Mouse (Mus musculus): ENCODE measurements around the gene Serpina9. TPM values are rescaled to one million over a fixed set of nuclear protein-coding genes. Genes with fewer than 3 reads are reported as not detected.

The Serpina9 gene
- total and polyA plus RNA-seq, 2 experiments: 0.18 to 1.3 TPM

- H3K27ac ChIP-seq (replicated peaks; ENCODE audit: insufficient read depth, low read depth, low read length): no peak overlapping the region
- no peak overlapping the region for H3K4me3 ChIP-seq (ENCODE audit: insufficient read depth, low read depth, low read length)
- H3K9ac ChIP-seq (ENCODE audit: low read depth, low read length): no peak overlapping the region
- H3K4me1 ChIP-seq (ENCODE audit: control insufficient read depth, insufficient read depth, low read length): no peaks in the 10 kb centered on the region
- TF ChIP-seq CTCF (IDR thresholded peaks at IDR 0.05; ENCODE audit: low read depth, low read length): no peak
- WGBS: 83% methylated on average over 1 of the region's 1 CpGs
- no peaks in the 10 kb centered on the region for H3K36me3 ChIP-seq (ENCODE audit: control insufficient read depth, insufficient read depth, low read length)
- no peak for DNase-seq (ENCODE audit: extremely low read depth, low read depth, low spot score)
- no peaks in the 10 kb centered on the region for H3K79me2 ChIP-seq (ENCODE audit: control insufficient read depth, insufficient read depth, low read length)
- no peaks in the 10 kb centered on the region for H3K27me3 ChIP-seq (ENCODE audit: control insufficient read depth, insufficient read depth, low read length)
These were observed 40.4 kb upstream of the Serpina9 start for GRCm38 (mm10) chr12:104053995-104054394.

- H3K9ac ChIP-seq (ENCODE audit: low read depth, low read length): no peak overlapping the region
- peak; percentile 60 for DNase-seq (ENCODE audit: extremely low read depth, low read depth, low spot score)
- H3K27ac ChIP-seq (replicated peaks; ENCODE audit: insufficient read depth, low read depth, low read length): peak overlapping the region; percentile 28; the same call in 1 of the 2 replicates
- H3K36me3 ChIP-seq (ENCODE audit: control insufficient read depth, insufficient read depth, low read length): no peaks in the 10 kb centered on the region
- 65% methylated on average over 8 of the region's 8 CpGs for WGBS
- no peaks in the 10 kb centered on the region for H3K79me2 ChIP-seq (ENCODE audit: control insufficient read depth, insufficient read depth, low read length)
- H3K27me3 ChIP-seq (ENCODE audit: control insufficient read depth, insufficient read depth, low read length): no peaks in the 10 kb centered on the region
- no peak for TF ChIP-seq CTCF (IDR thresholded peaks at IDR 0.05; ENCODE audit: low read depth, low read length)
- TF ChIP-seq POLR2A (IDR thresholded peaks at IDR 0.05; ENCODE audit: extremely low read depth, insufficient read depth, low read length): no peak
- peaks cover 19% of the 10 kb centered on the region for H3K4me1 ChIP-seq (ENCODE audit: control insufficient read depth, insufficient read depth, low read length)
- no peak overlapping the region for H3K4me3 ChIP-seq (ENCODE audit: insufficient read depth, low read depth, low read length)
These were observed 32.2 kb upstream of the Serpina9 start for GRCm38 (mm10) chr12:104045713-104046112.

- no peak within 1 kb of the TSS for H3K4me3 ChIP-seq (ENCODE audit: insufficient read depth, low read depth, low read length)
- H3K27ac ChIP-seq (replicated peaks; ENCODE audit: insufficient read depth, low read depth, low read length): peak within 1 kb of the TSS; percentile 70
- WGBS: 86% methylated on average over 7 of the region's 7 CpGs
- no peak within 1 kb of the TSS for H3K9ac ChIP-seq (ENCODE audit: low read depth, low read length)
- no peak for DNase-seq (ENCODE audit: extremely low read depth, low read depth, low spot score)
- H3K79me2 ChIP-seq (ENCODE audit: control insufficient read depth, insufficient read depth, low read length): no peaks in the 10 kb centered on the region
- H3K27me3 ChIP-seq (ENCODE audit: control insufficient read depth, insufficient read depth, low read length): no peaks in the 10 kb centered on the region
- H3K36me3 ChIP-seq (ENCODE audit: control insufficient read depth, insufficient read depth, low read length): no peaks in the 10 kb centered on the region
- H3K4me1 ChIP-seq (ENCODE audit: control insufficient read depth, insufficient read depth, low read length): peaks cover 22% of the 10 kb centered on the region
- TF ChIP-seq CTCF (IDR thresholded peaks at IDR 0.05; ENCODE audit: low read depth, low read length): no peak
- TF ChIP-seq POLR2A (IDR thresholded peaks at IDR 0.05; ENCODE audit: extremely low read depth, insufficient read depth, low read length): no peak
These were observed 30.8 kb upstream of the Serpina9 start, which contains the start of gene Serpina12 for GRCm38 (mm10) chr12:104044343-104044742. Gene Serpina12 (minus strand): TSS chr12:104044443.

- Histone ChIP-seq H3K27me3 (ENCODE audit: control insufficient read depth, insufficient read depth, low read length) (no peaks in the 10 kb centered on the region), H3K9ac (ENCODE audit: low read depth, low read length) (no peak overlapping the region), H3K4me3 (ENCODE audit: insufficient read depth, low read depth, low read length) (no peak overlapping the region), H3K4me1 (ENCODE audit: control insufficient read depth, insufficient read depth, low read length) (peaks cover 22% of the 10 kb centered on the region), H3K79me2 (ENCODE audit: control insufficient read depth, insufficient read depth, low read length) (no peaks in the 10 kb centered on the region), H3K36me3 (ENCODE audit: control insufficient read depth, insufficient read depth, low read length) (no peaks in the 10 kb centered on the region), H3K27ac (replicated peaks; ENCODE audit: insufficient read depth, low read depth, low read length) (peak overlapping the region; percentile 89)
- 42% methylated on average over 2 of the region's 2 CpGs for WGBS
- TF ChIP-seq CTCF (IDR thresholded peaks at IDR 0.05; ENCODE audit: low read depth, low read length): no peak
- TF ChIP-seq POLR2A (IDR thresholded peaks at IDR 0.05; ENCODE audit: extremely low read depth, insufficient read depth, low read length): no peak
- peak; percentile 95 for DNase-seq (ENCODE audit: extremely low read depth, low read depth, low spot score)
These were observed 29.2 kb upstream of the Serpina9 start for GRCm38 (mm10) chr12:104042753-104043152.

- TF ChIP-seq CTCF (IDR thresholded peaks at IDR 0.05; ENCODE audit: low read depth, low read length) (no peak), POLR2A (IDR thresholded peaks at IDR 0.05; ENCODE audit: extremely low read depth, insufficient read depth, low read length) (no peak)
- H3K27ac ChIP-seq (replicated peaks; ENCODE audit: insufficient read depth, low read depth, low read length): peak overlapping the region; percentile 93
- peak; percentile 99 for DNase-seq (ENCODE audit: extremely low read depth, low read depth, low spot score)
These were observed 27.8 kb upstream of the Serpina9 start for GRCm38 (mm10) chr12:104041401-104041800.

GRCm38 (mm10) chr12:104038181-104038580, 24.6 kb upstream of the Serpina9 start:
- Histone ChIP-seq H3K9ac (ENCODE audit: low read depth, low read length) (no peak overlapping the region), H3K4me3 (ENCODE audit: insufficient read depth, low read depth, low read length) (no peak overlapping the region), H3K36me3 (ENCODE audit: control insufficient read depth, insufficient read depth, low read length) (no peaks in the 10 kb centered on the region), H3K4me1 (ENCODE audit: control insufficient read depth, insufficient read depth, low read length) (peaks cover 28% of the 10 kb centered on the region), H3K27ac (replicated peaks; ENCODE audit: insufficient read depth, low read depth, low read length) (no peak overlapping the region), H3K27me3 (ENCODE audit: control insufficient read depth, insufficient read depth, low read length) (no peaks in the 10 kb centered on the region), H3K79me2 (ENCODE audit: control insufficient read depth, insufficient read depth, low read length) (peaks cover 5% of the 10 kb centered on the region; the same call in 1 of the 2 replicates)
- no peak for DNase-seq (ENCODE audit: extremely low read depth, low read depth, low spot score)
- WGBS: 98% methylated on average over 7 of the region's 7 CpGs
- TF ChIP-seq CTCF (IDR thresholded peaks at IDR 0.05; ENCODE audit: low read depth, low read length): no peak
- no peak for TF ChIP-seq POLR2A (IDR thresholded peaks at IDR 0.05; ENCODE audit: extremely low read depth, insufficient read depth, low read length)

More at GRCm38 (mm10) chr12:104041401-104041800, 27.8 kb upstream of the Serpina9 start:
- H3K36me3 ChIP-seq (ENCODE audit: control insufficient read depth, insufficient read depth, low read length): no peaks in the 10 kb centered on the region
- H3K9ac ChIP-seq (ENCODE audit: low read depth, low read length): peak overlapping the region; percentile 64
- WGBS: 22% methylated on average over 6 of the region's 6 CpGs
- no peak overlapping the region for H3K4me3 ChIP-seq (ENCODE audit: insufficient read depth, low read depth, low read length)
- no peaks in the 10 kb centered on the region for H3K27me3 ChIP-seq (ENCODE audit: control insufficient read depth, insufficient read depth, low read length)
- no peaks in the 10 kb centered on the region for H3K79me2 ChIP-seq (ENCODE audit: control insufficient read depth, insufficient read depth, low read length)
- H3K4me1 ChIP-seq (ENCODE audit: control insufficient read depth, insufficient read depth, low read length): peaks cover 22% of the 10 kb centered on the region

All from liver, adult 2 months (tissue).